Mouse (Mus musculus): ENCODE results near the gene Jade3.
A peak's percentile ranks its signal among the peaks of the same experiment; 100 is the strongest.
"Not testable (repeated sequence)": the region's sequence is repeated elsewhere in the genome, so short reads cannot be mapped to it uniquely, and the experiment has no call there.

Jade3 gene

GRCm38 (mm10) chrX:20425140-20425838 is at the start of gene Jade3:
TSS of gene Jade3 (plus strand) at chrX:20425688.
- peak; percentile 86 for DNase-seq (ENCODE audit: low spot score)

GRCm38 (mm10) chrX:20379347-20380014 is 46.0 kb upstream of the Jade3 start:
- no peak for DNase-seq (ENCODE audit: low spot score)

GRCm38 (mm10) chrX:20382260-20382659 is 43.2 kb upstream of the Jade3 start:
- DNase-seq (ENCODE audit: low spot score) = no peak

- no peak for DNase-seq (ENCODE audit: low spot score)
Measured at GRCm38 (mm10) chrX:20387006-20387405, 38.5 kb upstream of the Jade3 start.

GRCm38 (mm10) chrX:20391964-20392363 is 33.5 kb upstream of the Jade3 start:
- not testable (repeated sequence) for DNase-seq (ENCODE audit: low spot score)

GRCm38 (mm10) chrX:20392942-20393341 is 32.5 kb upstream of the Jade3 start:
- DNase-seq (ENCODE audit: low spot score) = no peak

GRCm38 (mm10) chrX:20404068-20404467 is 21.4 kb upstream of the Jade3 start:
- peak; percentile 22 for DNase-seq (ENCODE audit: low spot score)

GRCm38 (mm10) chrX:20406909-20407308 is 18.6 kb upstream of the Jade3 start:
- DNase-seq (ENCODE audit: low spot score) = no peak

GRCm38 (mm10) chrX:20407676-20408075 is 17.8 kb upstream of the Jade3 start:
- DNase-seq (ENCODE audit: low spot score) = no peak

GRCm38 (mm10) chrX:20411382-20411781 is 14.1 kb upstream of the Jade3 start:
- DNase-seq (ENCODE audit: low spot score) = no peak

GRCm38 (mm10) chrX:20412221-20412620 is 13.3 kb upstream of the Jade3 start:
- no peak for DNase-seq (ENCODE audit: low spot score)

- no peak for DNase-seq (ENCODE audit: low spot score)
Measured at GRCm38 (mm10) chrX:20414885-20415622, 10.4 kb upstream of the Jade3 start.

- no peak for DNase-seq (ENCODE audit: low spot score)
Measured at GRCm38 (mm10) chrX:20418461-20418860, 7.0 kb upstream of the Jade3 start.

GRCm38 (mm10) chrX:20419536-20419935 is 6.0 kb upstream of the Jade3 start:
- DNase-seq (ENCODE audit: low spot score) = no peak

GRCm38 (mm10) chrX:20425839-20426449 is 456 bp downstream of the Jade3 start:
- peak; percentile 35 for DNase-seq (ENCODE audit: low spot score)

GRCm38 (mm10) chrX:20483213-20483612 is 57.7 kb downstream of the Jade3 start:
- no peak for DNase-seq (ENCODE audit: low spot score)

GRCm38 (mm10) chrX:20497682-20498081 is 72.2 kb downstream of the Jade3 start:
- DNase-seq (ENCODE audit: low spot score) = no peak

GRCm38 (mm10) chrX:20520290-20520939 is 94.9 kb downstream of the Jade3 start:
- no peak for DNase-seq (ENCODE audit: low spot score)

GRCm38 (mm10) chrX:20521578-20521977 is 96.1 kb downstream of the Jade3 start:
- DNase-seq (ENCODE audit: low spot score) = no peak

GRCm38 (mm10) chrX:20532621-20533020 is 107.1 kb downstream of the Jade3 start:
- no peak for DNase-seq (ENCODE audit: low spot score)

- no peak for DNase-seq (ENCODE audit: low spot score)
Measured at GRCm38 (mm10) chrX:20543867-20544266, 118.4 kb downstream of the Jade3 start.

GRCm38 (mm10) chrX:20547609-20548008 is 122.1 kb downstream of the Jade3 start:
- DNase-seq (ENCODE audit: low spot score) = no peak
